7 mouse cellular contexts compared by ENCODE assay signal in genomic region chr8:123318467-123318911, GRCm38 (mm10). TPM values are rescaled to one million over a fixed set of nuclear protein-coding genes. Genes with fewer than 3 reads are reported as not detected.
A peak's percentile ranks its signal among the peaks of the same experiment; 100 is the strongest.
DNase-seq lines count a peak whose midpoint lies in the region; ATAC-seq lines count a peak whose summit lies in the region.

TSS of gene Fanca (minus strand) at chr8:123318576.

- ATAC-seq in embryonic facial prominence, embryonic 12.5 days (ENCODE audit: insufficient number of reproducible peaks, insufficient read depth, low FRiP score, low TSS enrichment) = peak; percentile 98
- ATAC-seq in limb, embryonic 11.5 days (ENCODE audit: insufficient number of reproducible peaks, low FRiP score, low TSS enrichment, low read depth) = peak; percentile 96
- ATAC-seq in midbrain, embryonic 14.5 days (ENCODE audit: low FRiP score, low TSS enrichment) = peak; percentile 97

- under 1% methylated on average over 24 of the region's 24 CpGs for WGBS in embryonic facial prominence, embryonic 12.5 days
- WGBS in limb, embryonic 11.5 days = under 1% methylated on average over 24 of the region's 24 CpGs
- WGBS in midbrain, embryonic 14.5 days = under 1% methylated on average over 24 of the region's 24 CpGs

- no peak within 1 kb of the TSS for H3K27ac ChIP-seq in embryonic facial prominence, embryonic 12.5 days
- H3K27ac ChIP-seq in limb, embryonic 11.5 days (replicated peaks; ENCODE audit: low read depth, low read length) = no peak within 1 kb of the TSS
- H3K27ac ChIP-seq in midbrain, embryonic 14.5 days (replicated peaks; ENCODE audit: low read depth, low read length) = no peak within 1 kb of the TSS

- no peaks in the 10 kb centered on the region for H3K9me3 ChIP-seq in embryonic facial prominence, embryonic 12.5 days
- no peaks in the 10 kb centered on the region for H3K9me3 ChIP-seq in limb, embryonic 11.5 days (ENCODE audit: control insufficient read depth, low read length)
- no peaks in the 10 kb centered on the region for H3K9me3 ChIP-seq in midbrain, embryonic 14.5 days (ENCODE audit: control insufficient read depth, low read length)

- peak within 1 kb of the TSS; percentile 48 for H3K4me3 ChIP-seq in embryonic facial prominence, embryonic 12.5 days
- H3K4me3 ChIP-seq in limb, embryonic 11.5 days (ENCODE audit: low read depth, low read length) = peak within 1 kb of the TSS; percentile 63
- peak within 1 kb of the TSS; percentile 45 for H3K4me3 ChIP-seq in midbrain, embryonic 14.5 days (replicated peaks; ENCODE audit: low read depth, low read length)

- H3K27me3 ChIP-seq in embryonic facial prominence, embryonic 12.5 days = no peaks in the 10 kb centered on the region
- no peaks in the 10 kb centered on the region for H3K27me3 ChIP-seq in limb, embryonic 11.5 days (ENCODE audit: control insufficient read depth, insufficient read depth, low read length)
- H3K27me3 ChIP-seq in midbrain, embryonic 14.5 days (ENCODE audit: control insufficient read depth, insufficient read depth, low read length) = no peaks in the 10 kb centered on the region

- H3K9ac ChIP-seq in embryonic facial prominence, embryonic 12.5 days = peak within 1 kb of the TSS; percentile 69
- H3K9ac ChIP-seq in limb, embryonic 11.5 days (ENCODE audit: low read length) = peak within 1 kb of the TSS; percentile 75
- H3K9ac ChIP-seq in midbrain, embryonic 14.5 days (replicated peaks; ENCODE audit: low read length) = peak within 1 kb of the TSS; percentile 34; the same call in 1 of the 2 replicates

- H3K36me3 ChIP-seq in embryonic facial prominence, embryonic 12.5 days = no peaks in the 10 kb centered on the region; the same call in 1 of the 2 replicates
- no peaks in the 10 kb centered on the region for H3K36me3 ChIP-seq in limb, embryonic 11.5 days (ENCODE audit: control insufficient read depth, insufficient read depth, low read length)
- no peaks in the 10 kb centered on the region for H3K36me3 ChIP-seq in midbrain, embryonic 14.5 days (ENCODE audit: control insufficient read depth, insufficient read depth, low read length)

- peaks cover 9% of the 10 kb centered on the region for H3K4me1 ChIP-seq in embryonic facial prominence, embryonic 12.5 days
- H3K4me1 ChIP-seq in limb, embryonic 11.5 days (ENCODE audit: control insufficient read depth, insufficient read depth, low read length) = 0 out of 2 replicates have a peak, but pooled peaks cover 6% of the 10 kb centered on the region
- peaks cover 2% of the 10 kb centered on the region for H3K4me1 ChIP-seq in midbrain, embryonic 14.5 days (ENCODE audit: control insufficient read depth, insufficient read depth, low read length)

- peak; percentile 96 for DNase-seq in adrenal gland, postnatal 25 days
- peak; percentile 99 for DNase-seq in heart, adult 11 months
- DNase-seq in kidney, adult 18-20 months = peak; percentile 93
- DNase-seq in limb, embryonic 11.5 days (ENCODE audit: low spot score) = peak; percentile 97
- peak; percentile 96 for DNase-seq in midbrain, embryonic 14.5 days
- peak; percentile 89 to 94 for DNase-seq in spleen, adult 18-20 months

- H3K4me2 ChIP-seq in embryonic facial prominence, embryonic 12.5 days (replicated peaks) = peak within 1 kb of the TSS; percentile 81
- peak within 1 kb of the TSS; percentile 58 for H3K4me2 ChIP-seq in limb, embryonic 11.5 days (ENCODE audit: low read depth, severe bottlenecking)
- H3K4me2 ChIP-seq in midbrain, embryonic 14.5 days (ENCODE audit: low read length) = peak within 1 kb of the TSS; percentile 84

RNA-seq across cellular contexts. Expression of gene Fanca, which starts in this region (rescaled TPM):
- 6.6 and 15.5 TPM in 2 replicates for total RNA-seq in adrenal gland, postnatal 25 days (2021)
- 31.9 and 34.0 TPM in 2 replicates for polyA plus RNA-seq in embryonic facial prominence, embryonic 12.5 days (2016; fragmentation: Nextera tagmentation; extraction: Ambion mirVana)
- polyA plus RNA-seq in limb, embryonic 11.5 days (2014; fragmentation: Nextera tagmentation; extraction: Ambion mirVana) = 38.9 and 39.2 TPM in 2 replicates
- polyA plus RNA-seq in midbrain, embryonic 14.5 days (2014; fragmentation: Nextera tagmentation; extraction: Ambion mirVana) = 8.0 and 9.2 TPM in 2 replicates
